Mouse (Mus musculus) erythroblast, embryonic 14.5 days (primary cell): ENCODE data around the gene Bpifb9b.

ENCODE experiments used
- GATA1 ChIP-seq: IDR thresholded peaks from 2 replicates; pipeline ENCODE4 v1.6.1; 2012; ENCODE audit warnings: low read length, inconsistent platforms, mixed read lengths
- TAL1 ChIP-seq: IDR thresholded peaks from 3 replicates; pipeline ENCODE4 v1.6.1; 2012; ENCODE audit warnings: low read length, inconsistent platforms, mixed read lengths

DNA sequence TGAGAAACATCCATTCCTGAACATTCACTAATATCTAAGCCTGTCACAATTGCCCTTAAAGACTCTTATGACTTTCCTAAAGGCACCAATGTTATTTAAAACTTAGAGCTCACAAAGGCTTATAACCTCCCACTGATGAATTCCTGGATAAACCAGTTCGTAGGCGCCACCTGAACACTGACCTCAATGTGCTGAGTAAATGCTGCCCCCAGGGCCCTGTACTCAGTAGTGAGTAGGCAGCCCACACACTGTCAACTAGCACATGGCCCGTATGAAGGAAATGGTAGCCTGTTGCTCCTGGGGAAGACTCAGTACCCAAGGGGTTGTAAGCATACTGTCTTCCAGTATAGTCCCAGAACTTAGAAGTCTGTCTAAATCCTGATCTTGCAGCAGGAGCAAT lies 5.3 kb upstream of the Bpifb9b start:
- TF ChIP-seq TAL1, result no peak
- TF ChIP-seq GATA1, result no peak
